ENCODE assay signal across 16 mouse cellular contexts in the genomic region with DNA sequence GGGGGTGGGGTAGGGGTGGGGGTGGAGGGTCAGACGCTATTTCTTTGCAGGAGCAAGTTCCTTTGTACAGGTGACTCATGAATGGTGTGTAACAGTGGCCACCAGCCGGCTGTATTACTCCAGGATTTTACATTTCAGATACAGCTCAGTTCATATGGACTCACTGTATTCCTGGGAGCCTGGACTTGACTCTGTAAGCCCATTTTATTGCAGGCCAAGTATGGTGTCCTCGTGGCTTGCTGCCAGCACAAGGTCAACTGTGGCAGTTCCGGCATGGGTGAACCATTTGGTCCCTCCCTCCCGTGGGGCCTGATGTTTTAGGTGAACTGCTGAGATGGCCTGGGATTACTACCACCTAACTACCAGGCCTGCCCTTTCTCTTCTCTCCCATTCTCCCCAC.
"Had no signal": no experiment of that assay in that cellular context is flagged by ENCODE, and none has a peak within 500 bp of the region (broad histone marks: within the 10 kb centered on the region; RNA-seq: fewer than 3 reads in every experiment).

No protein-coding gene starts in this region.

- H3K9me3 ChIP-seq: liver, embryonic 12.5 days; liver, embryonic 15.5 days; lung, embryonic 15.5 days; midbrain, embryonic 10.5 days; midbrain, embryonic 13.5 days had no signal

- H3K27me3 ChIP-seq: liver, embryonic 12.5 days; liver, embryonic 15.5 days; lung, embryonic 15.5 days; midbrain, embryonic 13.5 days had no signal

- H3K36me3 ChIP-seq: liver, embryonic 12.5 days; liver, embryonic 15.5 days; lung, embryonic 15.5 days had no signal

- H3K4me1 ChIP-seq: liver, embryonic 15.5 days; megakaryocyte, embryonic 14.5 days; midbrain, embryonic 13.5 days had no signal

- H3K9ac ChIP-seq: liver, embryonic 12.5 days; liver, embryonic 15.5 days; lung, embryonic 15.5 days; midbrain, embryonic 13.5 days had no signal

- ATAC-seq: hindbrain, postnatal 0 days; inflammation-experienced regulatory T-cells, adult 6 months; liver, embryonic 12.5 days; midbrain, embryonic 13.5 days; midbrain, embryonic 16.5 days had no signal

- DNase-seq: layer of hippocampus, postnatal 36 days; lung, adult 18-20 months; lung, postnatal 10 days; lung, postnatal 36 days; thymus, postnatal 25 days had no signal

- H3K4me3 ChIP-seq: left cerebral cortex, adult 2 months; liver, embryonic 12.5 days; liver, embryonic 15.5 days; lung, embryonic 15.5 days; megakaryocyte, embryonic 14.5 days; midbrain, embryonic 10.5 days; midbrain, embryonic 13.5 days had no signal

- H3K4me2 ChIP-seq: liver, embryonic 12.5 days; liver, embryonic 15.5 days; lung, embryonic 15.5 days; midbrain, embryonic 13.5 days had no signal

- H3K27ac ChIP-seq: hindbrain, postnatal 0 days; kidney, postnatal 0 days; left cerebral cortex, adult 2 months; liver, embryonic 12.5 days; liver, embryonic 15.5 days; lung, embryonic 15.5 days; midbrain, embryonic 10.5 days; midbrain, embryonic 13.5 days had no signal
